Mouse (Mus musculus) cerebellum, postnatal 36 days (tissue): ENCODE data around the gene Fblim1.

Experiments used
- DNase-seq, 2 experiments: peaks; one replicate each; pipeline ENCODE4 v3.0.0; 2021 to 2022; ENCODE audit warnings: mixed read lengths in 2 of 2

Fblim1 gene

GRCm38 (mm10) chr4:141624983-141625773 is 19.3 kb upstream of the Fblim1 start:
- DNase-seq: no peak

GRCm38 (mm10) chr4:141624134-141624533 is 18.2 kb upstream of the Fblim1 start:
- no peak for DNase-seq

- DNase-seq: peak in 1 of 2 experiments; percentile 27
Measured at GRCm38 (mm10) chr4:141623666-141624065, 17.8 kb upstream of the Fblim1 start, which contains the start of gene Slc25a34. TSS of gene Slc25a34 (minus strand) at chr4:141623821.

GRCm38 (mm10) chr4:141623037-141623436 is 17.1 kb upstream of the Fblim1 start:
- no peak for DNase-seq

GRCm38 (mm10) chr4:141622580-141622979 is 16.7 kb upstream of the Fblim1 start:
- no peak for DNase-seq

GRCm38 (mm10) chr4:141622091-141622490 is 16.2 kb upstream of the Fblim1 start:
- DNase-seq: no peak

GRCm38 (mm10) chr4:141621297-141621696 is 15.4 kb upstream of the Fblim1 start:
- DNase-seq: no peak

- DNase-seq: no peak
Measured at GRCm38 (mm10) chr4:141619299-141619883, 13.5 kb upstream of the Fblim1 start.

- peak; percentile 64 to 67 for DNase-seq
Measured at GRCm38 (mm10) chr4:141618565-141619243, 12.8 kb upstream of the Fblim1 start, which contains the start of gene Tmem82. TSS of gene Tmem82 (minus strand) at chr4:141618633.

GRCm38 (mm10) chr4:141617863-141618564 is 12.1 kb upstream of the Fblim1 start:
- no peak for DNase-seq

GRCm38 (mm10) chr4:141617299-141617698 is 11.4 kb upstream of the Fblim1 start:
- DNase-seq: peak; percentile 30 to 47

- no peak for DNase-seq
Measured at GRCm38 (mm10) chr4:141616811-141617210, 10.9 kb upstream of the Fblim1 start.

- no peak for DNase-seq
Measured at GRCm38 (mm10) chr4:141614946-141615345, 9.1 kb upstream of the Fblim1 start.

GRCm38 (mm10) chr4:141609538-141609937 is 3.6 kb upstream of the Fblim1 start:
- DNase-seq: no peak

GRCm38 (mm10) chr4:141605421-141605820 is 475 bp downstream of the Fblim1 start:
- DNase-seq: no peak

- no peak for DNase-seq
Measured at GRCm38 (mm10) chr4:141604493-141604892, 1.4 kb downstream of the Fblim1 start.

- DNase-seq: no peak
Measured at GRCm38 (mm10) chr4:141603921-141604320, 2.0 kb downstream of the Fblim1 start.

- no peak for DNase-seq
Measured at GRCm38 (mm10) chr4:141602523-141603223, 3.2 kb downstream of the Fblim1 start.

GRCm38 (mm10) chr4:141601148-141601862 is 4.6 kb downstream of the Fblim1 start:
- no peak for DNase-seq

GRCm38 (mm10) chr4:141600364-141600763 is 5.5 kb downstream of the Fblim1 start:
- DNase-seq: no peak
